Mouse (Mus musculus) erythroblast, embryonic 14.5 days (primary cell): ENCODE results near the gene Fam234a. TPM values are rescaled to one million over a fixed set of nuclear protein-coding genes. Genes with fewer than 3 reads are reported as not detected.

Experiments
- H3K27me3 ChIP-seq: 2 replicates; pipeline ENCODE4 v1.6.1; 2012; ENCODE audit warnings: inconsistent platforms; ENCODE audit not compliant: control insufficient read depth
- H3K36me3 ChIP-seq: 2 replicates; pipeline ENCODE4 v1.6.1; 2012; ENCODE audit warnings: mild to moderate bottlenecking, inconsistent platforms; ENCODE audit not compliant: control insufficient read depth
- H3K4me1 ChIP-seq: 2 replicates; pipeline ENCODE4 v1.6.1; 2012; ENCODE audit warnings: inconsistent platforms; ENCODE audit not compliant: control insufficient read depth
- H3K4me3 ChIP-seq: replicated peaks from 2 replicates; pipeline ENCODE3; 2012; ENCODE audit warnings: moderate library complexity, mild to moderate bottlenecking, inconsistent platforms
- H3K9me3 ChIP-seq: 2 replicates; pipeline ENCODE4 v1.6.1; 2012; ENCODE audit warnings: low read length, inconsistent platforms, mixed read lengths; ENCODE audit not compliant: control insufficient read depth
- GATA1 ChIP-seq: IDR thresholded peaks from 2 replicates; pipeline ENCODE4 v1.6.1; 2012; ENCODE audit warnings: low read length, inconsistent platforms, mixed read lengths
- TAL1 ChIP-seq: IDR thresholded peaks from 3 replicates; pipeline ENCODE4 v1.6.1; 2012; ENCODE audit warnings: low read length, inconsistent platforms, mixed read lengths
- polyA plus RNA-seq: library from polyadenylated mRNA; stranded (reverse); fragments of >175 nt; gene quantifications from 2 replicates; pipeline ENCODE4 v1.2.3, GENCODE M21; 2012

Fam234a gene
- polyA plus RNA-seq, 1 experiment, result 0.09 TPM

DNA sequence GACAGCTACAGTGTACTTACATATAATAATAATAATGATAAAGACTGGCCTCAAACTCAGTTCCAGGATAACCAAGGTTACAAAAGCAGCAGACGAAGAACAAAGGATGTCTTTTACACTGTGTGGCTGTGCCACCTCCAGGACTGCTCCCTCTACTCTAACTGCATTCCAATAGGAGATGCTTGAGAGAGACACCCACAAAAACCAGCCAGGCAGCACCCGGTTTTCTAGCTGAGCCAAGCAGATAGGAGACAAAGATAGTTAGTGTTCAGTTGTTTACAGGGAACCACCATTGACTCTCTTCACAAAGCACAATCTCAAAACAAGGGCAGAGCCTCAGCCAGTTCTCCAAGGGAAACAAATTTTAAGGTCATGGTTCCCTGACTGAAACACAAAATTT is 4.5 kb downstream of the Fam234a start:
- no peaks in the 10 kb centered on the region for H3K36me3 ChIP-seq
- TF ChIP-seq TAL1 (no peak), GATA1 (no peak)
- H3K27me3 ChIP-seq, result no peaks in the 10 kb centered on the region
- H3K9me3 ChIP-seq, result no peaks in the 10 kb centered on the region
- no peak overlapping the region for H3K4me3 ChIP-seq
- peaks cover 66% of the 10 kb centered on the region for H3K4me1 ChIP-seq

DNA sequence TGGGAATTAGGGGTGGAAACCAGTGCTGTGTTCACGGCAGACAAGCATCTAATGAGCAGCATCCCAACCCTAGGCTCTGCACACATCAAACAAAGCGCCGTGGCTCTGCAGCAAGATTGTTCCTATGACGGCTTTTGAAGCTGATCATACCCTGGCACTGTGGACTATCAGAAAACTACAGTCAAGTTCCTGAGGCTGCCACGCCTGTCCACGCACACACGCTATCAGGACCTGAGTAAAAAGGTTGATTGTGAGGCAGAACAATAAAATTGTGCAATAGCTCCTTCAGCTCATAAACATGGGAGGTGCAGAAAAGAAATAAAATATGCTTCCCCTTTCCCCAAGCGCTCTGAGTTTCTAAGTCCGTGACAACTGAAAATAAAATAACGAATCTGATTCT is 6.4 kb downstream of the Fam234a start:
- H3K9me3 ChIP-seq, result no peaks in the 10 kb centered on the region
- no peak overlapping the region for H3K4me3 ChIP-seq
- no peak for TF ChIP-seq TAL1
- TF ChIP-seq GATA1, result no peak
- no peaks in the 10 kb centered on the region for H3K27me3 ChIP-seq
- H3K4me1 ChIP-seq, result peaks cover 50% of the 10 kb centered on the region
- no peaks in the 10 kb centered on the region for H3K36me3 ChIP-seq

DNA sequence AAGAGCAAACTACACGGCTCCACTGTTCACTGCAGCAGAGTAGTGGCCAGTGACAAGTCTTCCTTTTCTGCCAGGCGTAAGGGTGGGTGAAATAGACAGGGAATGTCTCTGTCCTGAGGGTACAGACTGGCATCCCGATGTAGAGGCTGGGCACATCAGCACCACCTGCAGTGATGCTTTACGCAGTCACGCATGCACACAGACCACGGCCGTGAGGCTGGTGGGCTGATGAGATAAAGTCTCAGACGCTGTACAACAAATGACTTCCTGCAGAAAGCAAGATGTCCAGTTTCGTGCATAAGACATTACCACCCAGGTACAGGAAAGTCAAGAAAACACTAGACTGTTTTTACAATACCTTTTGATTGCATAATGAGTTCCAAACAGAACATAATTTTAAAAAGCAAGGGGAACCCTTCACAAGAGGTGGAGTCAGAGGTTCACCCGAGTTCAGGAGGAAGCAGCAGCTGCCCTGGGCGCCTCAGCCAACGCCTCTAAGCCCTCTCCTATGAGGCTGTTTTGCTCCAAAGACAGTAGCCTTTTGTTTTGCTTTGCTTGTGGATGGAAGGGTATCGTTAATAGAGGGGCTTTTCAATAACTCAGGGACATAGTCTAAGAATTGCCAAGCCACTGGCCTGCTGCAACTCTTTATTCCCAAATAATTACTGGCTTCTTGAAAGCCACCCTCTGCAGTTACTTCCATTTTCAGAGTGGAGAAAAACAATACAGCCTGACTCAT is 8.8 kb downstream of the Fam234a start:
- TF ChIP-seq GATA1 (no peak), TAL1 (no peak)
- Histone ChIP-seq H3K27me3 (no peaks in the 10 kb centered on the region), H3K9me3 (no peaks in the 10 kb centered on the region), H3K36me3 (no peaks in the 10 kb centered on the region), H3K4me3 (no peak overlapping the region), H3K4me1 (peaks cover 31% of the 10 kb centered on the region)

DNA sequence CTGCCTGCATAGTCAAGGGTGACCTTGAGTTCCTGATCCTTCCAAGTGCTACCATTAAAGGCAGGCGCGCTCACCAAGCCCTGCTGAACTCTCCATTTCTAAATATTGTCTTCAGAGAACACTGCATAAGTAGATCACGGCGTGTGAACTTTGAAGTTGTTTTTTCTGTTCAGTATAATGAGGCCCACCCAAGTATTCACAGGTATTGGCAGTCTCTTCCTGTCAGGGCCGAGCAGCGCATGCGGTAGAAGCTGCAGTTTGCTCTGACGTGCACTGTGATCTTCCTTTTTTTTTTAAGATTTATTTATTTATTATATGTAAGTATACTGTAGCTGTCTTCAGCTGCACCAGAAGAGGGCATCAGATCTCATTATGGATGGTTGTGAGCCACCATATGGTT is 9.7 kb downstream of the Fam234a start:
- no peak for TF ChIP-seq TAL1
- no peak for TF ChIP-seq GATA1
- Histone ChIP-seq H3K4me3 (no peak overlapping the region), H3K4me1 (peaks cover 23% of the 10 kb centered on the region), H3K27me3 (no peaks in the 10 kb centered on the region), H3K9me3 (no peaks in the 10 kb centered on the region), H3K36me3 (no peaks in the 10 kb centered on the region)

DNA sequence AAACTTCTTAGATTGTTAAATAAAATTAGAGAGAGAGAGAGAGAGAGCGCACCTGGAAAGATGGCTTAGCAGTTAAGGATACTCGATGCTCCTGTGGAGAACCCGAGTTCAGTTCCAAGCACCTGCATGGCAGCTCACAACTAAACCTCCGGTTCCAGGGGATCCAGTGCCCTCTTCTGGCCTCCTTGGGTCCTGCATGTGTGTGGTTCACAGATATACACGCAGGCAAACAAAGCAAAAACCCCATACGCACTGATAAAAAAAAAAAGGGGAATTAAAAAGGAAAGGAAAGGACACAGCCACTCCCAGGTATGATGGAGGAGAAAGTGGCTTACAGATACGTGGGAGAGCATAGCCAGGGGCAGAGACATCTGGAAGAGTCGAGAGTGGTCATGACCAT is 11.2 kb downstream of the Fam234a start:
- peaks cover 20% of the 10 kb centered on the region for H3K4me1 ChIP-seq
- no peaks in the 10 kb centered on the region for H3K9me3 ChIP-seq
- no peak for TF ChIP-seq GATA1
- TF ChIP-seq TAL1, result no peak
- no peaks in the 10 kb centered on the region for H3K36me3 ChIP-seq
- H3K4me3 ChIP-seq, result no peak overlapping the region
- no peaks in the 10 kb centered on the region for H3K27me3 ChIP-seq

DNA sequence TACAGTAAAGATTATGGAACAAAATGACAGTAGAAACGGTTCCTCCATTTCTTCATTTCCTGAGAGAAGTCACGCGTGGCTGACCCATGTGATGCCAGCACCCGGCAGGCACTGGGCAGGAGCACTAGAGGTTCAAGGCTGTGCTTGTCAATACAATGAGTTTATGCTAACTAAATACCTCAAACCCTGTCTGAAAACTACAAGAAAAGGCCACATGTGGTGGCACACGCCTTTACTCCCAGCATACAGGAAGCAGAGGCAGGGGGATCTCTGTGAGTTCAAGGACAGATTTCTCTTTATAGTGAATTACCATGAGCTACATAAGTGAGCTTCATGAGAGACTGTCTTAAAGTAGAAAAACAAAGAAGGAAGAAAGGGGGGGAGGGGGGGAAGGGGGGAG is 12.9 kb downstream of the Fam234a start:
- no peak overlapping the region for H3K4me3 ChIP-seq
- peaks cover 10% of the 10 kb centered on the region for H3K4me1 ChIP-seq
- TF ChIP-seq GATA1, result no peak
- H3K9me3 ChIP-seq, result no peaks in the 10 kb centered on the region
- no peaks in the 10 kb centered on the region for H3K36me3 ChIP-seq
- no peaks in the 10 kb centered on the region for H3K27me3 ChIP-seq

DNA sequence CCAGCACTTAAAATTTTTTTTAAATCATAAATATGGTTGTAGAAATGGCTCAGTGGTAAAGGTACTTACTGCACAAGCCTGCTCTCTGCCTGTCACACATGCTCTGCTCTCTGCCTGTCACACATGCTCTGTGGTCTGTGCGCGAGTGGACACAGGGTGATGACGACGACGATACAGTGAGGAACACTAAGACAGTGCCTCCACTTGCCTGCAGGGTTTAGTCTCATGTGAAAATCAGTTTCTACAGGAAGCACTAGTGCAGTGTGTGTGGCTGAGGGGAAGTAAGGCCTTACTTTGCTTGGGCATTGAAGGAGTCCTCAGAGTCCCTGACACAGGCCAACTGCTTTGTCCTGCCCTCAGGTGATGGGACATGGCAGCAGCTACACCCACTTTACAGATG is 14.3 kb downstream of the Fam234a start:
- H3K9me3 ChIP-seq, result no peaks in the 10 kb centered on the region
- H3K4me3 ChIP-seq, result no peak overlapping the region

DNA sequence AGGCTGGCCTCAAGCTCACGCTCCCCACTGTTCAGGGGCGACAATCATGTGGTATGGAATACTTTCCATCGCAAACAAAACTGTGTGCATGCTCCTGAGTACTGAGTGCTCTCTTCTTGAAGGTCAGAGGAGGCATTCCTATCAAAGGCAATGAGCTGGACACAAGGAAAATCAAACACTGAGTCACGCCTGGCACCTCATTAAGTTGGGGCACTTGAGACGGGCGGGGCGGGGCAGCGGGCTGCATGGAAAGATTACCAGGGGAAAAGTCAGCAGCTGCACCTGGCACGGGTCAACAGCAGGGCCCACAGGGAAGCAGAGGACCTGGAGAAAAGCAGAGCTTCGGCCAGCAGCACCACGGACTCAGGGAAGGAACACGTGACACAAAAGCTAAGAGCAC is 18.9 kb downstream of the Fam234a start:
- peaks cover 7% of the 10 kb centered on the region for H3K4me1 ChIP-seq
- no peaks in the 10 kb centered on the region for H3K9me3 ChIP-seq
- H3K27me3 ChIP-seq, result peaks cover 13% of the 10 kb centered on the region
- no peaks in the 10 kb centered on the region for H3K36me3 ChIP-seq
- no peak overlapping the region for H3K4me3 ChIP-seq
- TF ChIP-seq TAL1 (no peak), GATA1 (no peak)

More for the DNA sequence above, 14.3 kb downstream of the Fam234a start:
- Histone ChIP-seq H3K36me3 (no peaks in the 10 kb centered on the region), H3K27me3 (no peaks in the 10 kb centered on the region), H3K4me1 (peaks cover 10% of the 10 kb centered on the region)
- TF ChIP-seq TAL1 (no peak), GATA1 (no peak)

DNA sequence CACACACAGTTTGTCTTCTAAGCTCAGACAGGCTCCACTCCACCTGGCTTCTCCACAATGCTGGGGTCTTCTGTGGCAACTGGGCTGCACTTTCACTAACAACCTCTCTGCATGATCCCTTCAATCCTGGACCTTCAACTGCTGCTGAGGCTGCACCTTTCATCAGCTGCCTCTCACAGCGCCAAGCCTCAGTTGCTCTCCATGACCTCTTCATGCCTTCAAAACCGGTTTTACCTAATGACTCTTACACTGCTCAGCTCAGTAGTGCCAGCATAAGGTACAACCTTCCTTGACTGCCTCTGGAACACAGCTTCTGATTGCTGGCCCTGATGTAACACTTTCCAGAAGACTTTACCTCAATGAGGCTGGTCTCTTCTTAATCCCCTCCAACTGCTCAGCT is 22.5 kb downstream of the Fam234a start:
- no peak overlapping the region for H3K4me3 ChIP-seq
- H3K36me3 ChIP-seq, result no peaks in the 10 kb centered on the region; the same call in 1 of the 2 replicates
- peaks cover 14% of the 10 kb centered on the region for H3K27me3 ChIP-seq
- H3K9me3 ChIP-seq, result no peaks in the 10 kb centered on the region
- H3K4me1 ChIP-seq, result peaks cover 7% of the 10 kb centered on the region
- TF ChIP-seq GATA1 (no peak), TAL1 (no peak)

DNA sequence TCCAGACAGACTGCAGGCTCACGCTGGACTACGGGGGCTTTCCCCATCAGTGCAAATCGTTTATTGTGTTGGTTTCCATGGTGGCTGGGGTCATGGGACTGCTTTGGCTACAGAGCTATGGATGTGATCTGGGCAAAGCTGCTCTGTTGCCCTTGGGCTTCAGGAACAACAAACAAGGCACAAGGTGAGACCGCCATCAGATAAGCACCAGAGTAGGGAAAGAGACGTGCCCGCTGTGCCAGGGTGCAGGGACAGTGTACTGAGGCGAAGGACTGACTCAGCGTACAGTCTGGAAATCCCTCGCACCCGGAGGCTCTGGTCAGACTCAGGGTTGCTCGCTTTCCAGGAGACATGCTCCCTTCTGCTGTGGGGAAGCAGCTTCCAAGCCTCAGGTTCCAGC is 31.4 kb downstream of the Fam234a start:
- no peaks in the 10 kb centered on the region for H3K4me1 ChIP-seq
- peaks cover 3% of the 10 kb centered on the region; the same call in 1 of the 2 replicates for H3K36me3 ChIP-seq
- H3K27me3 ChIP-seq, result peaks cover 2% of the 10 kb centered on the region
- TF ChIP-seq GATA1, result no peak
- no peak for TF ChIP-seq TAL1
- H3K4me3 ChIP-seq, result no peak overlapping the region
- no peaks in the 10 kb centered on the region for H3K9me3 ChIP-seq
